Mouse (Mus musculus): ENCODE results near the gene Grm7. TPM values are rescaled to one million over a fixed set of nuclear protein-coding genes. Genes with fewer than 3 reads are reported as not detected.

The Grm7 gene
- total RNA-seq, 2 experiments from 2014 or later = 0.10 TPM; not detected in 1

- intact Hi-C loops (cut with DNase I) = no loop called here
- DNase-seq = no peak
These were observed 875.8 kb downstream of the Grm7 start for GRCm38 (mm10) chr6:111521229-111521628.

GRCm38 (mm10) chr6:111522122-111522521 is 876.7 kb downstream of the Grm7 start:
- no peak for DNase-seq
- intact Hi-C loops (cut with DNase I) = no loop called here

- intact Hi-C loops (cut with DNase I) = no loop called here
These were observed 884.6 kb downstream of the Grm7 start for GRCm38 (mm10) chr6:111529985-111530384.

GRCm38 (mm10) chr6:111558588-111558987 is 913.2 kb downstream of the Grm7 start:
- intact Hi-C loops (cut with DNase I) = no loop called here
- no peak for DNase-seq

More at GRCm38 (mm10) chr6:111529985-111530384, 884.6 kb downstream of the Grm7 start:
- DNase-seq = no peak

- DNase-seq = no peak
- intact Hi-C loops (cut with DNase I) = no loop called here
These were observed 914.1 kb downstream of the Grm7 start for GRCm38 (mm10) chr6:111559459-111559858.

GRCm38 (mm10) chr6:111561347-111561746 is 916.0 kb downstream of the Grm7 start:
- no peak for DNase-seq
- intact Hi-C loops (cut with DNase I) = no loop called here

GRCm38 (mm10) chr6:111571471-111572088 is 926.2 kb downstream of the Grm7 start:
- intact Hi-C loops (cut with DNase I) = no loop called here
- DNase-seq = peak in 1 of 2 experiments; percentile 2

GRCm38 (mm10) chr6:111584851-111585250 is 939.5 kb downstream of the Grm7 start:
- DNase-seq = peak; percentile 52 to 71
- intact Hi-C loops (cut with DNase I) = no loop called here

GRCm38 (mm10) chr6:111587572-111587971 is 942.2 kb downstream of the Grm7 start:
- DNase-seq = no peak
- intact Hi-C loops (cut with DNase I) = no loop called here

- intact Hi-C loops (cut with DNase I) = no loop called here
- no peak for DNase-seq
These were observed 956.7 kb downstream of the Grm7 start for GRCm38 (mm10) chr6:111601892-111602654.

- intact Hi-C loops (cut with DNase I) = no loop called here
- no peak for DNase-seq
These were observed 965.0 kb downstream of the Grm7 start for GRCm38 (mm10) chr6:111610396-111610795.

GRCm38 (mm10) chr6:111613834-111614233 is 968.5 kb downstream of the Grm7 start:
- intact Hi-C loops (cut with DNase I) = no loop called here
- peak; percentile 13 to 43 for DNase-seq

Measured in heart, postnatal 14 days (tissue).